ENCODE assay signal across 1 mouse cellular context in genomic region chr10:80659213-80659612, GRCm38 (mm10).
TF ChIP-seq lines count a peak whose summit lies in the region.

No protein-coding gene starts in this region.

TF ChIP-seq in C2C12, 6 proteins besides CTCF, POLR2A, EP300 and RAD21:
- TF ChIP-seq FOSL1 (IDR thresholded peaks at IDR 0.05; ENCODE audit: insufficient read depth, low read length, poor library complexity, severe bottlenecking), result no peak
- no peak for TF ChIP-seq USF1 (IDR thresholded peaks at IDR 0.05; ENCODE audit: low read depth)
- TF ChIP-seq MAX (IDR thresholded peaks at IDR 0.05), result peak; percentile 51
TF ChIP-seq in C2C12: peak in this region for 1.
